Mouse (Mus musculus): ENCODE measurements around the gene Zfp119a.

Gene Zfp119a

GRCm38 (mm10) chr17:55878636-55879369 is at the start of gene Zfp119a:
Zfp119a (minus strand) TSS chr17:55878930.
- peak; percentile 80 to 84 for DNase-seq (ENCODE audit: low spot score in 2 of 2)

DNA sequence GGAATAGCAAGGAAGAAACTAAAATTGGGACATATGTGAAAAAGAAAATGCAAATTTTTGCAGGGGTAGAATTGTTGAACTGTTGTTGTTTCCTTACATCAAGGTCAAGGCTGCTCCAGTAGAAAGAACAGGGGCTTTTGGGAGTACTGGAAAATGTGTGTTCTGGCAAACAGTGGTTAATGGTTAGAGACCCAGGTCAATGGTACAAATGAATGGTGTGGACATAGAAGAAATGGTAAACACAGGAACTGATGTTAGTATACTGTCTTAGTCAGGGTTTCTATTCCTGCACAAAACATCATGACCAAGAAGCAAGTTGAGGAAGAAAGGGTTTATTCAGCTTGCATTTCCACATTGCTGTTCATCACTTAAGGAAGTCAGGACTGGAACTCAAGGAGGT is 27.9 kb upstream of the Zfp119a start:
- DNase-seq (ENCODE audit: low spot score in 2 of 2): no peak

- DNase-seq (ENCODE audit: low spot score in 2 of 2): no peak
Measured at GRCm38 (mm10) chr17:55904131-55904530, 25.4 kb upstream of the Zfp119a start.

DNA sequence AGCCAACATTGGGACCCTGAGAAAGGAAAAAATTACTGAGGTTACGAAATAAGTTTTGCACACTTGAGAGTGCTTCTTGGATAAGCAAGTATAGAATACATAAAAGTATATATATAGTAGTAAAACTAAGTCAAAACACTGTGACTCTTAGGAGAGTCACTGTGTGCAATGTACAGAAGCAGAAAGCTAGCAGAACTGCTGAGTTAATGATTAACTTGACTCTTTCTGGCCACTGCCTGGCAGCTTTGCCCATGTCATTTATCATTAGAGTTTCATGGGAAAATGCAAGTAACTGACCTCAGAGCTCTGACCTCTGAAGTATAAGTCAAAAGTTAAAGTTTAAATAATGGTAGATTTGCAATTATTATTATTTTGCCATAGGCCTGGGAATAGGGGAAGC is 25.0 kb upstream of the Zfp119a start:
- DNase-seq (ENCODE audit: low spot score in 2 of 2): no peak

GRCm38 (mm10) chr17:55903087-55903486 is 24.4 kb upstream of the Zfp119a start:
- DNase-seq (ENCODE audit: low spot score in 2 of 2): no peak

DNA sequence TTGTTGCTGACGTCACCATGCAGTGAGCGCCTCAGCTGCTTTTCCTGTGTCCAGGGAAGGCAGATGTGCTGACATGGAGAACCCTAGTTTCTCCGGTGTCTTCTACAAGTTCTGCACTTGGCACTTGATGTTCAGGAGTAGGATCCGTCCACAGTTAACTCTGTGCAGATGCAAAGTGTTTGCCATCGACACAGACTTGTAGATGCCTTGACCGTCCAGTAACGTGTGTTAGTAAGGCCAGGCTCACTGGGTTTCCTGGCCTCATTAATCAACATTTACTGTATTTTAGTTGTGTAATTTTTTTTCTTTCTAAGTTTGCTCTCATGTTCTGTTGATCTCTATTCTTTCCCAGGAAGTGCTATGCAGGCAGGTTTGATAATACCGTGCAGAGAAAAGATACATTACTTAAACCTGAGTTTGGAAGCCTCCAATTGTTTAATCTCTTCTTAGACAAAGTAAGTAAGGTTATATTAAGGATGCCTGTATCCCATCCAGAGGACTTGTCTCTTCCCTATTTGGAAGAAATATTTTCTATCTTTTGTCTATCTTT is 13.8 kb upstream of the Zfp119a start:
- DNase-seq (ENCODE audit: low spot score in 2 of 2): peak; percentile 18 to 22

DNA sequence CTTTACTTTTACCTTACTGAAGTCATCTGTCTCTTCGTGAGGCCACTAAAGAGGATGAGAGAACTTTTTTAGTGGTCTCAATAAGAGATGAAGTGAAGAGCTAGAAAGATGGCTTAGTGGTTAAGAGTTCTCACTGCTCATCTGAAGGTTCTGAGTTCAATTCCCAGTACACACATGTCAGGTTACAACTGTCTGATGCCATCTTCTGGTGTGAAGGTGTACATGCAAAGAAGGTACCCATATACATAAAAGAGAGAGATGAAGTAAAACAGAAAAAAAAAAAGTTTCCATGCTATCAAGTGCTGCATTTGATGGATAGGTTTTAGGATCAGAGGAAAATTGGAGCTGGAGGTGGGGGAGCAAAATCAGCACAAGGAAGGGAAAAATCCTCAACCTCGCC is 6.2 kb upstream of the Zfp119a start:
- DNase-seq (ENCODE audit: low spot score in 2 of 2): no peak

DNA sequence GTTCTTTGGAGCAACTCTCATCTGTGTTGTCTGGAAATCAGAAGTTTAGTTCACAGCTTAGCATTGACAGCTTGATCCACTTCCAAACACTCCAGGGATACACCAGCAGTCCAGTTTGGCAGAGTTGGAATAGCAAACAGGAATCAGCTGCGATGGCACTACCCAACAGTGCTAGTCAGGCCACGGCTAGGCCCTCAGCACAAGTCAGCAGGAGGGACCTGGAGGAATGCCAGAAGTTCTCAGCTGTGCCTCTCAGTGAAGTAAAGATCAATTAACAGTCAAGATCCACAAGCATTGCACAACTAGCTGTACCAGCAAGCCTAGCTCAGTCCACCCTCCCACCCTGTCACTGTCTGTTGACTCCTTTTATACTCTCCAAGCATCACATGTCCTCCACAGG is 4.9 kb upstream of the Zfp119a start:
- DNase-seq (ENCODE audit: low spot score in 2 of 2): no peak

DNA sequence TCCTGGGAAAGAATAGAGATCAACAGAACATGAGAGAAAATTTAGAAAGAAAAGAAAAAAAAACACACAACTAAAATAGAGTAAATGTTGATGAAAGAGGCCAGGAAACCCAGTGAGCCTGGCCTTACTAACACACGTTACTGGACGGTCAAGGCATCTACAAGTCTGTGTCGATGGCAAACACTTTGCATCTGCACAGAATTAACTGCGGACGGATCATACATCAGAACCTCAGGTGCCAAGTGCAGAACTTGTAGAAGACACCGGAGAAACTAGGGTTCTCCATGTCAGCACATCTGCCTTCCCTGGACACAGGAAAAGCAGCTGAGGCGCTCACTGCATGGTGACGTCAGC is 471 bp downstream of the Zfp119a start:
- peak in 1 of 2 experiments; percentile 3 for DNase-seq (ENCODE audit: low spot score in 2 of 2)

DNA sequence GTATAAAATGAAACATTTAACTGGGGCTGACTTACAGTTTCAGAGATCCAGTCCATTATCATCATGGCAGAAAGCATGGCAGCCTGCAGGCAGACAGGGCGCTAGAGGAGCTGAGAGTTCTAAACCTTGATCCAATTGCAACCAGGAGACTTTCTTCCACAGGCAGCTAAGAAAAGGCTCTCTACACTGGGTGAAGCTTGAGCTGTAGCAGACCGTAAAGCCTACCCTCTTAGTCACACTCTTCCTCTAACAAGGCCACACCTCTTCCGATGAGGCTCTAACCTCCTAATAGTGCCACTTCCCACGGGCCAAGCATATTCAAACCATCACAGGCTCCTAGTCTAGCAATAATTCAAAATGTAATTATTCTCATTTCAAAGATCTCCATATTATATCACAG is 1.5 kb downstream of the Zfp119a start:
- no peak for DNase-seq (ENCODE audit: low spot score in 2 of 2)

DNA sequence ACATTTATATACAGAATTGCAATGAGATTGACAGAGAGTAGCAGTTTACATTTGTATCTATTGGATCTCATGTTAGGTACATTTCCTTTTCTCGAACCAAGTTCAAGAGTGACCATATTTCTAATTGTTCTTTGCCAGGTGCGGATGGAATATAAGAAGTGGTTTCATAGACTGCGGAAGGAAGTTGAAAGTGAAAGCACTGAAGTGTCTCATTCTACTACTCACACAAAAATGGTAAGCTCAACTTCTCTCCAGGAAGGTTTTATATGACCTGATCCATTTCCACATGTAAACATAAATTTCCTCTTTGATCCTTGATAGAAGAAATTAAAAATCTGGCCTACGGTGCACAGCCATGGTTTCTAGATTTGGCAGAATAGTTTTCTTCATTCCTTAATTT is 35.7 kb downstream of the Zfp119a start:
- DNase-seq (ENCODE audit: low spot score in 2 of 2): no peak

- DNase-seq (ENCODE audit: low spot score in 2 of 2): no peak
Measured at GRCm38 (mm10) chr17:55821566-55821965, 57.2 kb downstream of the Zfp119a start.

GRCm38 (mm10) chr17:55816853-55817252 is 61.9 kb downstream of the Zfp119a start:
- DNase-seq (ENCODE audit: low spot score in 2 of 2): no peak

Measured in right cerebral cortex, postnatal 36 days (tissue).